Mouse (Mus musculus): Measurements from ENCODE around the gene Olfr9.
"Not testable (repeated sequence)": the region's sequence is repeated elsewhere in the genome, so short reads cannot be mapped to it uniquely, and the experiment has no call there.

Gene Olfr9

GRCm38 (mm10) chr10:128989131-128989530 is at the start of gene Olfr9:
Gene Olfr9 (plus strand): TSS chr10:128989431.
- DNase-seq (ENCODE audit: low read depth, low spot score), result not testable (repeated sequence)

- no peak for DNase-seq (ENCODE audit: low read depth, low spot score)
Observed at GRCm38 (mm10) chr10:128940475-128941061, 48.7 kb upstream of the Olfr9 start.

GRCm38 (mm10) chr10:128945675-128946074 is 43.6 kb upstream of the Olfr9 start:
- peak; percentile 37 for DNase-seq (ENCODE audit: low read depth, low spot score)

DNA sequence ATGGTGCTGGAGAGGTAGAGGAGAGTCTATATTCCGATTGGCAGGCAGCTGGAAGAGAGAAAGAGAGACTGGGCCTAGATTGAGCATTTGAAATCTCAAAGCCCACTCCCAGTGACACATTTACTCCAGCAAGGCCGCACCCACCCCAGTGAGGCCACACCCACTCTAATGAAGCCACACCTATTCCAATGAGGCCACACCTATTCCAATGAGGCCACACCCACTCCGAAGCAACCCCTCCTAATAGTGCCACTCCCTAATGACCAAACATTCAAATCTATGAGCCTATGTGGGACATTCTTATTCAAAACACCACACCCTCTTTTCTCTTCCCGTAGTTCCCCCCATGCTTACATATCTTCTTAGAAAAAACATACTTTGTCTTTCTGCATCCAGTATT is 41.7 kb upstream of the Olfr9 start:
- DNase-seq (ENCODE audit: low read depth, low spot score), result peak; percentile 79

- DNase-seq (ENCODE audit: low read depth, low spot score), result no peak
Observed at GRCm38 (mm10) chr10:128950208-128950887, 38.9 kb upstream of the Olfr9 start.

DNA sequence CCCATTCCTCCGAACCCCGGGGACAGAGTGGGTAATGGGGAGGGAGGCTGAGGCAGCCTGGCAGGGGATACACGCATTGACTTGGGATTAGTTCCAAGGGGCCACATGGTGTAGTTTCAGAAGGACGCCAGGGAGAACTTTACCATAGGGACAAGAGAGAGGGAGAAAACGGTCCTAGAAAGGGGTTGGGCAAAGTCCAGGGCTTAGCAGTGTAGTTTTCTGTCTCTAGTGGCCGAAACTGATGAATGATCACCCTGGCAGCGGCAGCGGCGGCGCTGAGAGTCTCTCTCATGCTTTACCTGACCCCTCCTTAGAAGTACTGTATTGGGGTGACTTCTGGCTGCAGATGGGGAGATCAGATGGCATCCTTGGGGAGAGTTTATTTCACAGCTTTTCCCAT is 30.9 kb upstream of the Olfr9 start:
- DNase-seq (ENCODE audit: low read depth, low spot score), result no peak

- DNase-seq (ENCODE audit: low read depth, low spot score), result no peak
Observed at GRCm38 (mm10) chr10:128960142-128960541, 29.1 kb upstream of the Olfr9 start.

DNA sequence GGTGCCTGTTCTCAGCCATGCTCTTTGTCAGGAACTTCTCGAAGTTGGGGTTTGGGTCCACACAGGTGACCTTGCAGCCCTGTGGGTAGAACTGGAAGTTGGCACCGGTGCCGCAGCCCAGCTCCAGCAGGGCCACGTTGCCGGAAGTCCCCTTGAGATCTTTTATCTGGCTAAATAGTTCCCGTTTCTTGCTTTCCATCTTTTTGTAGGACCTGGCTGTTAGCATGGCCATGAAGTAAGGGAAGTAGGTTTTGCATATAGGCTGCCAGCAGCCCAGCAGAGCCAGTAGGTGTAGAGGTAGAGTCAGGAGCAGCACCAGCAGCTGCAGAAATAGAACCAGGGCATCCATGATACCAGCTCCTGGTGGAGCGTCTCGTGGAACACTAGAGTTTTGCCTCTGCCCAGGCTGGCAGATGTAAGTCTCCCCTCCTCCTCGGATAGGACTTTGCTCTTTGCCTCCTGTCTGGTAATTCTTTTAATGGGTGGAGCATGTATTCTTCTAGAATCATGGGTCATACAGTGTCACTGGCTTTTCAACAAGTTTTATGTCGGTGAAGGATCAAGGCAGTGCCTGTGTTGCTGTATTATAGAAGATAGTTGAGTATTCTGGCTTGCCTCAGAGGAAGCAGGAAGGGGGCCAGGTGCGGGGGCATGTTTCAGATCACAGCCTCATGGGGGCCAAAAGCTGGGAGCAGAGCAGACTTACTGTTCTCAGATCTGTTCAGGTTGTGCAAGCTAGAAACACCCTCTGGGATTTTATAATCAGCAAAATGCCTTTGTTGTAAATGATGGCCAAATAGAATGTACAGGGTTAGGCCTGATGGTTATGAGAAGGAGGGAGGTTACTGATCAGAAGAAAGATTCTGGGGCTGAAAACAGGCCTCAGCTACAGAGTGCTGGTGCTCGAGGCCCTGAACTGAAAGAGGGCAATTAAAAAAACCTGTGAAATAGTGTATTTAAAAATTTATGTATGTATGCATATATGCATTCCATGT is 28.3 kb upstream of the Olfr9 start, which contains the start of gene Mettl7b:
Mettl7b (minus strand) TSS at position 399 of the 995 bp plus-strand sequence.
- DNase-seq (ENCODE audit: low read depth, low spot score), result no peak

DNA sequence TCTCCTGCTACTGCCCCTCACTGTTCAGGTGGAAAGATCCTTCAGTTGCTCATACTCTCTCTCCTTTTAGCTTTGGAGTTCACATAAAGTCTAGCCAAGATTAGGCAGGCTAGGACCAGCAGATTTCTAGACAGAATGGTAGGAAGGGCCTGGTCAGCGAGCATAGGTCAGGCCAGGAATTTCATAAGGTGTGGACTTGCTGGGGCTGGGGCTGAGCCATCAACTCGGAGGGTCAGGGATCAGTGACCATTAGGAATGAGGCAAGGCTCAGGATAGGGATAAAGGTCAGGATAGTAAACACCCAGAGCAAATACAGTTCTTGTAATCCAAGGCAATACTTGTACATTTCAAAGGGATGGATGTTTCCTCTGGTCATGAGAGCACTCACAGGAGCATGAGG is 24.3 kb upstream of the Olfr9 start:
- no peak for DNase-seq (ENCODE audit: low read depth, low spot score)

DNA sequence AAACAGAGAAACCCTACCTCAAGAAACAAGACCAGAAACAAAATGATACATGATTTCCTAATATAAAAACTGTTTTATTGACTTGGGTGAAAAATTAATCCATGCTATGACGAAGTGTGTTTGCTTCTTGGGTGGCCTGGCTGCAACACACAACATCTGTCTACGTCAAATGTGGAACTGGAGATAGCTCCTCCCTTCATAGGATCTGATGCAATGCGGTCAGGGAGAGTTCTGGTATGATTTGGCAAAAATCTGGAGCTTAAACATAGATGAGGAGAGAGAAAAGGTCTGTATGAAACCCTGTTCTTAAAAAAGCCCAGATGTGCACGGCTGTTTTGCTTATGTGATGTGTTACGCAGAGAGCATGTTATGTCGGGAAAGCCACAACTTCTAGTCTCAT is 23.4 kb upstream of the Olfr9 start:
- DNase-seq (ENCODE audit: low read depth, low spot score), result no peak

DNA sequence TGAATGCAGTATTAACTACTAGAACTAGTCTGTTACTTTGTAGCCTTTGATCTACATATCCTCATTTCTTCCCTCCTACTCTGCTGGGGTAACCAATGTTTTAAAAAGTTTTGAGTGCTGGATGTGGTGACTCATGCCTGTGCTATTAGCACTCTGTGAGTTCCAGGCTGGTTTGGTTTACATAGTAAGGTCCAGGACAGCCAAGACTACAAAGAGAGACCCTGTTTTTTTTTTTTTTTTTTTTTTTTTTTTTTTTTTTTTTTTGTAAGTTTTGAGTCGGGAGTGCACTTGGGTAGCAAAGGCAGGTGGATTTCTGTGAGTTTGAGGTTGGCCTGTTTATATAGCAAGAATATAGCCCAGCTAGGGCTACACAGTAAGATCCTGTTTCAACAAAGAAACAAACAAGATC is 20.9 kb upstream of the Olfr9 start:
- no peak for DNase-seq (ENCODE audit: low read depth, low spot score)

GRCm38 (mm10) chr10:128970740-128971250 is 18.4 kb upstream of the Olfr9 start:
- DNase-seq (ENCODE audit: low read depth, low spot score), result no peak

DNA sequence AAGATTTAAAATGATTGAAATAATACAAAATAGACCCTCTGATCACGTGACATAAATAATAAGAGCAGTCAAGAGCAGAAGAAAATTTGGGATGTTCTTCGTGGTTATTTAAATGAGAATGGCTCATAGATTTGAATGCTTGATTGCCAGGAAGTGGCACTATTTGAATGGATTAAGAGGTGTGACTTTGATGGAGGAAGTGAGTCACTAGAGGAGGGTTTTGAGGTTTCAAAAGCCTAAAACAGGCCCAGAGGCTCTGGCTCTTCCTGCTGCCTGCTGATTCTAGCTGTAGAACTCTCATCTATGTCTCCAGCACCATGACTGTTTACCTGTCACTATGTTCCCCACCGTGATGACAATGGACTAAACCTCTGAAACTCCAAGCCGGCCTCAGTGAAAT is 16.4 kb upstream of the Olfr9 start:
- no peak for DNase-seq (ENCODE audit: low read depth, low spot score)

DNA sequence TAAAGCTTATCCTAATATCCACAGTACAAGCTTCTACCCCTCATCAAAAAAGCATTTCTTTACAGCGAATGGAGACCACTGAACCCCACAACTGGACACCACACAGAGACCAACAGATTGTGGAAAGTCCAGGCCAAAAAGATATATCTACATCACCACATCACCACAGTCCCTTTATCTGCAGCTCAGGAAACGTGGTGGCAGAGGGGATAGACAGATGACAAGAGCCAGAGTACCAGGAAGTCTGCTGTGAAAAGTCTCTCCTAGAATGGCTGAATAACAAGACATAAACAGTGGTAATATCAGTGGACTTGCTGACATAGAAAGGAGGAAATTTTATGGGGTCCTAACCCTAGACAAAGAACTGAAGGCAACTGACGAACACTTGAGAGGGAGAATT is 12.8 kb upstream of the Olfr9 start:
- DNase-seq (ENCODE audit: low read depth, low spot score), result no peak

GRCm38 (mm10) chr10:128977522-128978114 is 11.6 kb upstream of the Olfr9 start:
- DNase-seq (ENCODE audit: low read depth, low spot score), result peak; percentile 70

GRCm38 (mm10) chr10:128980644-128981365 is 8.4 kb upstream of the Olfr9 start:
- peak; percentile 87 for DNase-seq (ENCODE audit: low read depth, low spot score)

GRCm38 (mm10) chr10:128990129-128990850 is 1.1 kb downstream of the Olfr9 start:
- not testable (repeated sequence) for DNase-seq (ENCODE audit: low read depth, low spot score)

DNA sequence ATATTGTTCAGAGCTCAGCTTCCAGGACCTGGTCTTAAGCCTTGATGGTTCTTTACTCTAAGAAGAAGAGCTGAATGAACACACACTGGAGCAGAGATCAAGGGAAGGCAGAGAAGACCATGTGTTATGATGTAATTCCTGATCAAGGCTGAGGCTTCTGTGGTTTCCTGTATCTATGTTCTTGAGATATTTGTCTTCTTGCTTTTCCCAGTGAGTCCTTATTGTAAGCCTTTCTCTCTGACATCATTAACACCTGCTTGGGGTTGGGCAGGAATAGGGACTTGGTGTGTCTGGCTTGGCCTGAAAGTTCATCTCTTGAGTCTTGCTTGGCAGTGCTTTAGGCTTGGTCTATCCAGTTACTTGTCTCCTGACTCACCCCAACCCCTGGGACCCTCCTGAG is 1.8 kb downstream of the Olfr9 start:
- DNase-seq (ENCODE audit: low read depth, low spot score), result no peak

DNA sequence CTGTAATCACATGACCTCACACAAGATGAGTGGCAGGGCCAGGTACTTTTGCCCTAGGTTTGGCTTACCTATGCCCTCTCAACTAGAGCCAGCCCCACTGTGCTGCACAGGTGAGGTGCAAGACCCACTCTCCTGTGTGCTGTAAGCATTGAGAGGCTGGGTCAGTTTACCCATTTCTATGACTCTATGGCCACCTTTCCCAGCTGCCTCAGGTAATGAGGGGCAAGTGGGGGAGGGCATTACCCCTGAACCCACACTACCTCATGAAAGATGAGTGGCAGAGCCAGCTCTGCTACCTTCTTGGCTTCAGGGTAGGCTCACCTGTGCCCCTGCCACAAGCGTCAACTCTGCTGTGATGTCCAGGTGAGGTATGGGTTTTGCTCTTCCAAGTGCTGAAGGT is 6.6 kb downstream of the Olfr9 start:
- no peak for DNase-seq (ENCODE audit: low read depth, low spot score)

DNA sequence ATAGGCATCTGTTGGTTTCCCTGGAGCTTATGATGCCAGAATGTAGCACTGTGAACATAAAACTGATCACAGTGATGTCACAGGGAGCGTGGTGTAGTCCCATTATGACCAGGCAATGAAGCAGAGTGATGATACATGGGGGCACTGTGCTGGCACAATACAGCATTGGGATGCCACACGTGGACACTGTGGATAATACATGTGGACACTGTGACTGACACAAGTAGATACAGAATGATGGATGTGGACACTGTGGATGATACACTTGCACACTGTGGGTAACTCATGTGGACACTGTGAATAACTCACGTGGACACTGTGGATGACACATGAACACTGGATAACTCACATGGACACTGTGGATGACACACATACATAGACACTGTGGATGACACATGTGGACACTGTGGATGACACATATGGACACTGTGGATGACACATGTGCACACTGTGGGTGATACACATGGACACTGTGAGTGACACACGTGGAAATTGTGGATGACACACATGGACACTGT is 7.4 kb downstream of the Olfr9 start:
- DNase-seq (ENCODE audit: low read depth, low spot score), result no peak

Data from ZHBTc4 (cell line).